ENCODE assay signal across 8 mouse cellular contexts in the genomic region with DNA sequence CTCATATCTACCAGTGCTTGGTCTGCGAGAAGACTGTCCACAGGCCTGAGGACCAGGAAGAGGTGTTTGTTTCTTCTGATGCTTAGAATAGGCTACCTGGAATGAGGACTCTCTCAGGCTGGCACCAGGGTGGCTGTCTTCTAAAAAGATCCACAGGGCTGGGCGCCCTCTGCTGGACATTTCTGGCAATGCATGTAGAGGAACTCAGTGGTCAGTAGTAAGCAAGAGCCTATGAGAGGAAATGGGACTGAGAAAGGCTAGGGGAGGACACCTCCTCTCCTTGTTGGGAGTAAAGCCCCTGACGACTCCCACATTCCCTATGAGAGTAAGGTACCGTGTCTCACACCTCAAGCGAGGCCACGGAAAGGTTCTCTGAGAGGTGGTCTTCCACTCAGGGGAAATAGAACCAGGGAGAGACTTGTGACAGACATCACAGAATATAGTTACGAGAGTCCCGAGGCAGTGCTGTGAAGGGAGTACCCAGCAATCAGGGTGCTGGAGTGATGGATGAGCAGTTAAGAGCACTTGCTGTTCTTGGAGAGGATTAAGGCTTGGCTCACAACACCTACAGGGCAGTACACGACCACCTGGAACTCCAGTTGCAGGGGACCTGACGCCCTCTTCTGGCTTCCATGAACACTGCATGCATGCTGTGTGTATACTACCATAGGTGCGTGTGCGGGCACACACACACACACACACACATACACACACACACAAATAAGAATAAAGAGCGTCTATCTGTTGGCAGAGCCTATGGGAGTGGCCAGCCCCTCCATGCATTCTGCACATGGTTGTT. TPM values are rescaled to one million over a fixed set of nuclear protein-coding genes. Genes with fewer than 3 reads are reported as not detected.
DNase-seq lines count a peak whose midpoint lies in the region; ATAC-seq and TF ChIP-seq lines count a peak whose summit lies in the region.

No protein-coding gene starts in this region.

- no peak overlapping the region for H3K4me3 ChIP-seq in E14TG2a.4 (replicated peaks; ENCODE audit: low read length)
- no peak overlapping the region for H3K4me3 ChIP-seq in forebrain, embryonic 10.5 days
- no peak overlapping the region for H3K4me3 ChIP-seq in liver, embryonic 16.5 days (ENCODE audit: low read depth, low read length)
- no peak overlapping the region for H3K4me3 ChIP-seq in neural tube, embryonic 15.5 days (replicated peaks)

- no peak overlapping the region for H3K4me2 ChIP-seq in liver, embryonic 16.5 days (ENCODE audit: low read depth, low read length)
- H3K4me2 ChIP-seq in neural tube, embryonic 15.5 days = no peak overlapping the region

- 0 out of 2 replicates have a peak, but pooled peaks cover 2% of the 10 kb centered on the region for H3K27me3 ChIP-seq in E14TG2a.4 (ENCODE audit: insufficient read depth, low read length)
- H3K27me3 ChIP-seq in forebrain, embryonic 10.5 days (ENCODE audit: poor library complexity, severe bottlenecking) = no peaks in the 10 kb centered on the region; the same call in 1 of the 2 replicates
- H3K27me3 ChIP-seq in liver, embryonic 16.5 days (ENCODE audit: control insufficient read depth, insufficient read depth, low read depth, low read length) = no peaks in the 10 kb centered on the region
- H3K27me3 ChIP-seq in neural tube, embryonic 15.5 days (replicated peaks) = no peaks in the 10 kb centered on the region

- DNase-seq in c-Kit-negative CD71-positive TER-119-positive erythroid progenitor cells, embryonic 14.5 days (ENCODE audit: low read depth, low spot score) = peak; percentile 54
- peak; percentile 90 for DNase-seq in forebrain, embryonic 10.5 days (ENCODE audit: extremely low spot score, low spot score)
- DNase-seq in heart, postnatal 14 days = peak; percentile 83 to 90
- DNase-seq in kidney, postnatal 36 days = peak; percentile 83 to 95
- DNase-seq in telencephalon, adult 2 months (ENCODE audit: low read depth, low spot score) = peak; percentile 51

- H3K27ac ChIP-seq in forebrain, embryonic 10.5 days = no peak overlapping the region
- H3K27ac ChIP-seq in liver, embryonic 16.5 days (ENCODE audit: low read length) = no peak overlapping the region
- H3K27ac ChIP-seq in neural tube, embryonic 15.5 days (replicated peaks) = no peak overlapping the region

- peaks cover 15% of the 10 kb centered on the region for H3K4me1 ChIP-seq in E14TG2a.4 (replicated peaks; ENCODE audit: low read depth, low read length)
- H3K4me1 ChIP-seq in forebrain, embryonic 10.5 days = 0 out of 2 replicates have a peak, but pooled peaks cover 6% of the 10 kb centered on the region
- no peaks in the 10 kb centered on the region for H3K4me1 ChIP-seq in liver, embryonic 16.5 days (ENCODE audit: control insufficient read depth, low read depth, low read length)
- H3K4me1 ChIP-seq in neural tube, embryonic 15.5 days = no peaks in the 10 kb centered on the region

- ATAC-seq in liver, embryonic 16.5 days (ENCODE audit: low read depth) = 0 out of 2 replicates have a peak, but pooled peaks have one; percentile 21
- peak; percentile 58 for ATAC-seq in neural tube, embryonic 15.5 days (ENCODE audit: low FRiP score)

- intact Hi-C loops in heart, postnatal 14 days (cut with DNase I) = loop anchor here (1.0 kb wide), 1 partner anchor 81 kb away; no protein-coding TSS in a partner anchor

- TF ChIP-seq CTCF in E14TG2a.4 (conservative IDR thresholded peaks at IDR 0.05; ENCODE audit: low read length) = peak; percentile 99

- 68% methylated on average over 13 of the region's 13 CpGs for WGBS in forebrain, embryonic 10.5 days
- 54% methylated on average over 13 of the region's 13 CpGs for WGBS in liver, embryonic 16.5 days (ENCODE audit: insufficient replicate concordance)
- WGBS in neural tube, embryonic 15.5 days = 65% methylated on average over 13 of the region's 13 CpGs

- no peak overlapping the region for H3K9ac ChIP-seq in liver, embryonic 16.5 days (ENCODE audit: low read depth, low read length)
- no peak overlapping the region for H3K9ac ChIP-seq in neural tube, embryonic 15.5 days (replicated peaks)

- no peaks in the 10 kb centered on the region for H3K36me3 ChIP-seq in E14TG2a.4 (ENCODE audit: insufficient read depth, low read length)
- no peaks in the 10 kb centered on the region for H3K36me3 ChIP-seq in forebrain, embryonic 10.5 days (replicated peaks)
- H3K36me3 ChIP-seq in liver, embryonic 16.5 days (ENCODE audit: control insufficient read depth, insufficient read depth) = no peaks in the 10 kb centered on the region
- H3K36me3 ChIP-seq in neural tube, embryonic 15.5 days = no peaks in the 10 kb centered on the region

- no peaks in the 10 kb centered on the region for H3K9me3 ChIP-seq in E14TG2a.4 (ENCODE audit: low read length)
- no peaks in the 10 kb centered on the region for H3K9me3 ChIP-seq in forebrain, embryonic 10.5 days
- H3K9me3 ChIP-seq in liver, embryonic 16.5 days (replicated peaks; ENCODE audit: control insufficient read depth, low read length) = no peaks in the 10 kb centered on the region
- H3K9me3 ChIP-seq in neural tube, embryonic 15.5 days (replicated peaks) = no peaks in the 10 kb centered on the region

RNA-seq across cellular contexts. Expression of gene Ccne1, which starts 34.6 kb away (rescaled TPM):
- 116 and 117 TPM in 2 replicates for polyA plus RNA-seq in forebrain, embryonic 10.5 days (2016; fragmentation: Nextera tagmentation; extraction: Ambion mirVana)
- 1 to 10 TPM; 1.2 to 1.9 TPM for total RNA-seq in heart, postnatal 14 days (2021)
- 59.0 and 68.6 TPM in 2 replicates for polyA plus RNA-seq in liver, embryonic 16.5 days (2015; fragmentation: Nextera tagmentation; extraction: Ambion mirVana)
- polyA plus RNA-seq in neural tube, embryonic 15.5 days (2015; fragmentation: Nextera tagmentation; extraction: Ambion mirVana) = 19.9 and 25.5 TPM in 2 replicates

RNA-seq across cellular contexts. Expression of gene 1600014C10Rik, which starts 41.1 kb away (rescaled TPM):
- 14.3 and 14.5 TPM in 2 replicates for polyA plus RNA-seq in forebrain, embryonic 10.5 days (2016; fragmentation: Nextera tagmentation; extraction: Ambion mirVana)
- 10 to 100 TPM; 26.0 to 27.3 TPM for total RNA-seq in heart, postnatal 14 days (2021)
- polyA plus RNA-seq in liver, embryonic 16.5 days (2015; fragmentation: Nextera tagmentation; extraction: Ambion mirVana) = 20.2 and 21.6 TPM in 2 replicates
- polyA plus RNA-seq in neural tube, embryonic 15.5 days (2015; fragmentation: Nextera tagmentation; extraction: Ambion mirVana) = 32.0 and 36.2 TPM in 2 replicates
